Mouse (Mus musculus) right cerebral cortex, postnatal 4 days (tissue): Measurements from ENCODE around the gene Keap1.
"Not testable (repeated sequence)": the region's sequence is repeated elsewhere in the genome, so short reads cannot be mapped to it uniquely, and the experiment has no call there.

Experiments
- DNase-seq: peaks from one replicate; pipeline ENCODE4 v3.0.0-alpha.2; 2022

Gene Keap1

DNA sequence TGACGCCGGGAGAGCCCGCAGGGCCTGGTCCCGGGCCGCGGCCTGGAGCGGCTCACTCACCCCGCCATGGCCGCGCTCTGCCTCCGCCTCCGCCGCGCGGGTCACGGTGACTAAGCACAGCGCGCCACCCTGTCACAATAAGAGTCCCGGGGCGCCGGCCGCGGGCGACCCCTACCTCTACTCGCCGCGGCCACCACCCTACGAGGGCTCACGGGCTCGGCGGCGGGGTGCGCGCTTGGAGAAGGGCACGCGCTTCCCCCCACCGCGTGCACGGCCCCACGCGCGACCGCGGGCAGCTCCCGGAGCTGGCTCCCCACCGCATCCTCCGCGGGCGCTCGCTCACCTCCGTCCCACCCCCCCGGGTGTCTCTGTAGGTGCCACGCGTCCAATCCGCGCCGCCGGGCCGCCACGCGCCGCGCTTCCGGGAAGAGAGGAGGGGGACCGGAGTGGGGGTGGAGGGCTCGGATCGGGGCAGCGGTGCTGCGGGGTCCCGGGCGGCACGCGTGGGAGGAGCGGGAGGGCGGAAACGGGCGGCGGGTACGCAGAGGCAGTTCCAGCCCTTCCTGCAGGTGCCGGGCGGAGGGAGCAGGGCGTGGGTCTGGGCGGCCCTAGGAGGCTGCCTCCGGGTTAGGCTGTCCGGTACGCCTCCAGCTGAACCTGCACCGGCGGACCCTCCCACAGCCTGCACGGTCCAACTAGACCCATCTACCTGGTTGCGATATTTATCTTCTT is at the start of gene Keap1:
Gene Keap1 (minus strand): TSS at position 629 of the 732 bp plus-strand sequence.
- peak; percentile 71 for DNase-seq

DNA sequence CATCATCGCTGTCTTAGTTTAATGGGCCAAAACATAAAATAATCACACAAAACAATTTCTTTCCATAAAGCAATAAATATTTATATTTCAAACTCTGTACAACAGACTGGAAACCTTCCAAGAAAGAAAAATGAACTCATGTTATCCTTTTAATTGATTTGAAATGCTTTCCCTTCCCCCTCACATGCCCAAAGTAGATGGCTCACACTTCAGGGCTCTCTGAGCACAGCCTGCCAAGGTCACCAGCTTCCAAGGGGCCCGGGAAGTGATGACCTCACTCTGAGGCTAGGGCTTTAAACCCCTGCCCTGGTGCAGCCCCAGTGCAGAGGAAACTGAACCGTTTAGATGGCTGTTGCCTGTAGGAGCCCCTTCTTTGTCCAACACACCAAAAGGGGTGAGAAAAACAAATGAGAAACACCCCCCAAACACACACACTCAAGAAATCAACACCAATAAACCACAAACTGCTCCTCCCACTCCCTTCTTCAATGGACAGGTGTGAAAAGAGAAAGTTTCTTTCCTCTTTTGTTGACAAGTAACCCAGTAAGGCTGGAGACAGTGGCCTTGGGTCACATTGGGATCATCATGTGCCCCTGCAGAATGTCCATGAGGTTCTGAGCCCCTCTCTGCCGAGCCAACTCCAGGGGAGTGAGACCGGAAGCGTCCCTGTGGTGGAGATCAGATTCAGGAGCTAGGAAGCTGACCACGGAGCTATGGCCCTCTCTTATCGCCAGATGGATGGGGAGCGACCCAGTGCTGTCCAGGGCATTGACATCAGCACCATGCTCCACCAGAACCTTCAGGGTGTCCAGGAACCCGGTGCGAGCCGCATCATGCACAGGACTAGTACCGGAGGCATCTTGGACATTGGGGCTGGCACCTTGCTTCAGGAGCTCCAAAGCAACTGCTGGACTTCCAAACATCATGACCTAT is 49.5 kb upstream of the Keap1 start:
- no peak for DNase-seq

DNA sequence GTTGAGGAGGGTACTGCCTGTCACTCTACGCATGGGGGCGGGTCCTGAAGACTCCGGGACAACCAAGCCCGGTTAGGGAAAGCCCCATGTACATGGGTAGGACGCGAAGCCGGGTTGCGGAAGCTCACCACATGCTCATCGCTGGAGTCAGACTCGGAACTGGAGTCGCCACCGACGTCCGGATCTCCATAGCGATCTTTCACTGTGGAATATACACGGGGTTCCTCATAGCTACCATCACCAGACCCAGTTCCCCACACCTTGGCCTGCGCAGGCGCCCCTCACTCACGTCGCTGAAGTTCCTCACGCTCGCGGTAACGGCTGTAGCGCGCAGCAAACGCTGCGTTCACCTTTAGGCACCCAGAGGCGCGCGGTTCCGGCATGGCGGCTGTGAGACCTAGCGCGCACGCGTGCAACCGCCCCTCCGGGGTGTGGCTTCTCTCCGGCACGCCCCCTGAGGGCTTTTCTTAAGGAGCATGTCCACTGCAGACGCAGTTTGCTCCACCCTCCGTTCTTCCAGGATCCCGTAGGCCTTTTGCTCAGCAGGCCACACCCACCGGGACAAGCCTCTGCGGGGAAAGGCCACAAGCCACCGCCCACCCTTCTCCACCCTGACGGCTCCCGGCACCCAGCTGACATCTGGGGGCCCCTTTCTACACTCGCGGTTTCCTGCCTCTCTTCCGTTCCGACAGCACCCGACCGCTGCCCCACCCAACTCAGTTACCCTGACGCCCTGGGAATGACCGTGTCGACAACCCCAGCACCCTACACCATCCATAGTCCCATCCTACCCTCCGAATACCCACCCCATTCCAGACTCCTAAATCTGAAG is 48.6 kb upstream of the Keap1 start, which contains the start of gene Kri1:
Gene Kri1 (minus strand): TSS at position 399 of the 832 bp plus-strand sequence.
- DNase-seq: peak; percentile 94

- DNase-seq: no peak
These were observed 47.6 kb upstream of the Keap1 start for GRCm38 (mm10) chr9:21286753-21287152.

GRCm38 (mm10) chr9:21283994-21284393 is 44.8 kb upstream of the Keap1 start:
- no peak for DNase-seq

GRCm38 (mm10) chr9:21283591-21283990 is 44.4 kb upstream of the Keap1 start:
- DNase-seq: no peak

DNA sequence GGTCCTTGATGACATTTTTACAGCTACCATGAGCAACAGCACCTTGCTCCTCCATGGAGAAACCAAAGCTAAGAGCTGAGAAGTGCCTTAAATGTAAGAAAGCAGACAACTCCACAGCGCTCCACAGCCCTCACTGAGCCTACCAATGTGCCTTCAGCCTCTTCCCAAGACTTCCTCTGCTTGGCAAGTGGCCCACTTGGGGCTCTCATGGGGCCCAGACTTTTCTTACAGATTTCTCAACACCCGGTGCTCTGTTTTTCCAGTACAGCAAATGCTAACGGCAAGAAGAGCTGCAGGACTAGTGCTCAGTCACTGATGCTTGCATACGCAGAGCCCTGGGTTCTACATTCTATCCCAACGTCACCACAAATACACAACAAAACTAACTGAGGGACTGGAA is 38.6 kb upstream of the Keap1 start:
- DNase-seq: no peak

GRCm38 (mm10) chr9:21276307-21276706 is 37.1 kb upstream of the Keap1 start:
- no peak for DNase-seq

DNA sequence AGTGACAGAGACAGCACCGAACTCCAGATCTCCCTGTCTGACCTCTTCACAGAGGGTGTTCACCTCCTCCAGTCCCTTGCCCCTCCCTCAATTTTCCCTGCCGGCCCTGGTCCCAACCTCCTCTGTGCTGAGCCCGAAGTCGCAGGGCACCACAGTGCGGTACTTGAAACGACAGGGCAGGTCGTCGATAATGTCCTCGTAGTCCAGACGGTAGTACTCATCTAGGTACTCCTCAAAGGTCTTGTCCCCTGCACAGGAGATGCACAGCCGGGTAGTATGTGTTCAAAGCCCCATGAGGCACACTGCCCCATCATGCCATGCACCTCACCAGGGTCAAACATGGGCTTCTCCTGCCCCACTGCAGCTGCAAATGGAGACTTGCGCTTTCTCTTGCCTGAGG is 36.6 kb upstream of the Keap1 start:
- no peak for DNase-seq

- DNase-seq: no peak
These were observed 36.0 kb upstream of the Keap1 start for GRCm38 (mm10) chr9:21275013-21275710.

- DNase-seq: no peak
These were observed 35.2 kb upstream of the Keap1 start for GRCm38 (mm10) chr9:21274336-21274735.

- DNase-seq: no peak
These were observed 34.5 kb upstream of the Keap1 start for GRCm38 (mm10) chr9:21273520-21274228.

DNA sequence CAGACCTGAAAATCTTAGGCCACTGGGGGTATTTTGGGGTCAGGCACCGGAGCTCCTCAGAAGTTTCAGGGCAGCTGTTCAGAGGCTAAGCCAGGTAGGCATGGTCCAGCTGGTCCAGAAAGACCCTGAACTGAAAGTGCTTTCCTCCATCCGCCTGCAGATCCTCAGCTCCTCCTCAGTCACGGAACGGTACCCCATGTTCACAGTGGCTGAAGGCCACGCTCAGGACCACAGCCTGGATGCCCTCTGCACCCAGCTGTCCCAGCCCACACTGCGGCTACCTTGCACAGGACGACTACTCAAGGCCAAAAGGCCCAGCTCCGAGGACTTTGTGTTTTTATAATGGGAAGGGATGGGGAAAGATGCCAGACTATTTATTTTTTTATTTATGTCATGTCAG is 33.9 kb upstream of the Keap1 start:
- no peak for DNase-seq

DNA sequence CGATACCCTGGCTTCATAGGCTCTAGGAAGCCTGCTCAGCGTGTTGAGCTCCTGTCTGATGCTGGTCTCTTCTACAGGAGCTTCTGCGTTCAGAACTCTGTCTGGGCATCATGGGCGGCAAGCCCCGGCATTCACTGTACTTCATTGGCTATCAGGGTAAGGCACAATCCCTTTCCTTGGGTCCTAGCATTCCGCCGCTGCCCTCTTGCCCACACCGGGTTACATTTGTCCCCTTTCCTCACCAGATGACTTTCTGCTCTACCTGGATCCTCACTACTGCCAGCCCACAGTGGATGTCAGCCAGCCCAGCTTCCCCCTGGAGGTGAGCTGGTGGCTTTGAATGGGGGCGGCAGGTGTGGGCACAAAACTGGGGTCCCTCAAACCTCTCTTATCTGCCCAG is 33.2 kb upstream of the Keap1 start:
- DNase-seq: no peak

DNA sequence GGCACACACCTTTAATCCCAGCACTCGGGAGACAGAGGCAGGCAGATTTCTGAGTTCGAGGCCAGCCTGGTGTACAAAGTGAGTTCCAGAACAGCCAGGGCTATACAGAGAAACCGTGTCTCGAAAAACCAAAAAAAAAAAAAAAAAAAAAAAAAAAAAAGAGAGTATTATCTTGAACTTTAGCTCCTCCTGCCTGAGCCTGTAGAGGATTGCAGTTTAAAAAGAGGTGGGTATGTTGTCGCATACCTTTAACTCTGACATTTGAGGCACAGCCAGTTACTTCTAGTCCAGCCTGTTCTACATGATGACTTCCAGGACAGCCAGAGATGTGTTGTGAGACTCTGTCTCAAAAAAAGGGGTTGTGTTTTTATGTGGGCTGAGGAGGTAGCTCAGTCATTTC is 30.4 kb upstream of the Keap1 start:
- not testable (repeated sequence) for DNase-seq

DNA sequence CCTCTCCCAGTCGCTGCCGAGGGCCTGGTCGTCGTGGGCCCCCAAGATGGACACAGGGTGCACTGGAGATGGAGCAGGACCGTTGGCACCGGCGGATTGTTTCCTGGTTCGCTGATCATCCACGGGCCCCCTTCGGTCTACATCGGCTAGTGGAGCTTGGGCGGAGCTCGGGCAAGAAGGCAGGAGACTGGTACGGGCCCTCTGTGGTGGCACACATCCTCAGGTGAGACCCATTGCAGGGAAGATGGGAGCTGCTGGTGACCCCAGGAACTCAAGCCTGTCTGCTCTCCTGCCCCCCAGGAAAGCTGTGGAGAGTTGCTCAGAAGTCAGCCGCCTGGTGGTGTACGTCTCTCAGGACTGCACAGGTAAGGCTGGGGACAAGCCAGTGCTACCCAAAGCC is 29.1 kb upstream of the Keap1 start:
- DNase-seq: no peak

GRCm38 (mm10) chr9:21266889-21267288 is 27.7 kb upstream of the Keap1 start:
- DNase-seq: no peak

- DNase-seq: no peak
These were observed 26.4 kb upstream of the Keap1 start for GRCm38 (mm10) chr9:21265611-21266010.

DNA sequence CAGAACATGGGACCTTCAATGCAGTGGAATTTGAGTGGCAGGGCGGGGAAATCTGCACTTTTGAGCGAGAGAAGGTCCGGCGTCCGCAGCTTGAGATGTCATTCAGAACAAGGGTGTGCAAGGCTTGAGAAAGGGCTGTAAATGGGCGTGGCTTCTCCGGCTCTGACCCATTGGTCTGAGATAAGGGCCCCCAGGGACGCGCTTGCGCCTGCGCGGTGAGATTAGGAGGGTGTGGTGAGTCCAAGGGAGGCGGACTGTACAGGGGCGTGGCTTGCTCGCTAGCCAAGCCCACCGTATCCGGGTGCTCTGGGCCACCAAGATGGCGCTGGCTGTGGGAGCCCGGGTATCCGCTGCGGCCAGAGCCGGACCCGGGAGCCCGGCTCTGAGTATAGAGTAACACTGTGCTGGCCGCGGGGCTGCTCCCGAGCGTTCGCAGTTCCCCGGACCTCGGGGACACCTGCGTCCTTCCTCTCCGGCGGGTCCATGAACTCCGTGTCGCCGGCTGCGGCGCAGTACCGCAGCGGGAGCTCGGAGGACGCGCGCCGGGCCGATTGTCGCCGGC is 25.9 kb upstream of the Keap1 start, which contains the start of gene Atg4d:
Gene Atg4d (plus strand): TSS at position 294 of the 562 bp plus-strand sequence.
- DNase-seq: peak; percentile 95

GRCm38 (mm10) chr9:21264272-21264999 is 25.3 kb upstream of the Keap1 start:
- DNase-seq: no peak

GRCm38 (mm10) chr9:21261831-21262230 is 22.7 kb upstream of the Keap1 start:
- no peak for DNase-seq
